Mouse (Mus musculus): ENCODE data around the gene 2010111I01Rik. TPM values are rescaled to one million over a fixed set of nuclear protein-coding genes. Genes with fewer than 3 reads are reported as not detected.

Gene 2010111I01Rik
- total RNA-seq, 2 experiments from 2014 or later, result 80.6 to 90.0 TPM

DNA sequence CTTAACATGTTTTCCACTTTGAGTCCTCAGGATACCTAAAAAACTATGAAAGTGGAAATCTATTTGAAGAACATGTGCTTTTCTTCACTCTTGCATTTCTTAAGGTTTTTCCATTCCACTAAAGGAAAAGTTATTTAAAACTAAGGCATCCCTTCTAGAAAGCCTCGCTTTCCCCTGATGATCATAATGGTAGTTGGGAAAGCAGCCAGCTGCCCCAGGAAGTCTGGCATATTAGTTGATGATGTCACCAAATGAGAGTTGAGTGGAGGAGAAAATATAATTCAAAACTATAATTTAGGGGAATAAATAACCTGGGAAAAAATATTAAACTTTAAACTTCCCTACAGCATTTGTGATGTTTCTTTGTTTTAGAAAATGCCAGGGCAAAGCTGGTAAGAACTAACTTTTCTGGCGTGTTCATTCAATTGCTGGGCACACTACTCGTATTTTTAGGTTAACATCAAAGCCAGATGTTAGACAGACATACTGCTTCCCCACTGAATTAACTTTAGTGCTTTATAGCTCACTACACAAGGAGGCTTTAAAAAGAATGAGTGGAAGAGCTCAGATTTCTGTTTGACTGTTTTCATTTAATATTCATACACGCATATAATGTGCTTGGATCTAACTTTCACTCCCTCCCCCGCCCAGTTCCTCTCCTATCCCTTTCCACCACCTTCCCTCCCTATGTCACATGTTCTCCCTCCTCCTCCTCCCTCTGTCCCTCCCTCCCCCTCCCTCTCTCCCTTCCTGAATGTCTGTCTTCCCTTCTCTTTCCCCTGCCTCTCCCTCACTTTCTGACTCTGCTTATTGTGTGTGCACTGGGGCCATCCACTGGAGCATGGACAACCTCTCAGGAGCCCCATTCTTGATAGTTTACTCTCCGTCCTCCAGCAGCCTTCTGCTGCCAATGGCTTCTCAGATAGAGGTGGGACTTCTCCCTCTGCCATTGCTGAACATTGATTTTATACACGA lies 58.8 kb downstream of the 2010111I01Rik start:
- no peak for DNase-seq

DNA sequence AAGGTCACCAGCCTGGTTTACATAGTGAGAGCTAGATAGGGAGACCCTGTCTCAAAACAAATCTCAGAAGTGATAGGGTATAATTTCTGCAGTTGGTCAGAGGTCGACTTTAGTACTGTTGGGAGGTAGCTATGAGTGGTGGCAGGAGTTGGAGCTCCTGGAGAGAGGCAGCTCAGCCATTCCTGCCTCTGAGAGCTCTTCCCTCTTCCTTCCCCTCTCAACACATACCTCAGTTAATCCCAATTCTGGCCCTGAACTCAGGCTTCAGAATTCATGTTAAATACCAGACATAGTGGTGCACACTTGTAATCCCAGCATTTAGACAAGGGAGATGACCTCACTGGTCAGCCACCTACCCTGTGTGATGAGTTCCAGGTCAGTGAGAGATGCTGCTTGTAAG lies 65.3 kb downstream of the 2010111I01Rik start:
- DNase-seq, result no peak

DNA sequence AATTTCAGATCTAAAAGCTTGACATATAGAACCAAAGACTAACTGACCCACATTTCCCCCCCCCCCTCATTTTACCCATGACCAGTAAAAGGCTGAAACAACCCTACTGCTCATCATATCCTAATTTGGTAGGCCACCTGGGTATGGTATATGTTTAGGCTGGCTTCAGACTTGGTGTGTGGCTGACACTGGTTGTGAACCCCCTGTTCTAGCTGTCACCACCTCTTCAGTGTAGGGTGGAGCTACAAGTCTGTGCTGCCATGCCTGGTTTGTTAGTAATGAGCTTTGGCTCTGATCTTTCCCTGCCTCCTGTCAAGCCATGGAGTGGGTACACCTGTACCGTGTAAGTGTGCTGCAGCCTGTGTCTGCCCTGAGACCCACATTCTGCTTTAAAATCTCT lies 66.6 kb downstream of the 2010111I01Rik start:
- DNase-seq, result no peak

DNA sequence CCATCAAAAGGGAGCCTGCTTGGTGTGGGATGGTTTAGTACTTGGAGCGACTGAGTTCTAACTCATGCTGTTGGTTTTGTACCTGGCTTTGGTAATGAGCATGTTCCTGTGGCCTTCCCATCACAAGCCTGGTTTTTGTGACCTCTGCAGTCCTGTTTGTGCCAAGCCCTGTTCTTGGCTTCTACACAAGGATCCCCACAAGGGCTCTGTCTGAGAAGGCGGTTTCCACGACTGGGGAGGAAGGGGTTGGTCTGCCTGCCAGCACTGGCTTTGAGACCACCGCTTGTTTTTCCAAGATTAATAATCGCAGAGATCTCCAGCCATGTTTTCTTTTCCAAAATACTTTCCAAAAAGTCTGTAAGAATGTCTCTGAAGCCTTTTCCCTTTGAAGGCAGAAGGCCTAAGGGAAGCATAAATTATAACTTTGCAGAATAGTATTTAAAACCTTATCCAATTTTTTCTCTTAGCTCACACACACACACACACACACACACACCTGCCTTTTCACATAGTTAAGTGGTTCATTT lies 67.7 kb downstream of the 2010111I01Rik start:
- no peak for DNase-seq

DNA sequence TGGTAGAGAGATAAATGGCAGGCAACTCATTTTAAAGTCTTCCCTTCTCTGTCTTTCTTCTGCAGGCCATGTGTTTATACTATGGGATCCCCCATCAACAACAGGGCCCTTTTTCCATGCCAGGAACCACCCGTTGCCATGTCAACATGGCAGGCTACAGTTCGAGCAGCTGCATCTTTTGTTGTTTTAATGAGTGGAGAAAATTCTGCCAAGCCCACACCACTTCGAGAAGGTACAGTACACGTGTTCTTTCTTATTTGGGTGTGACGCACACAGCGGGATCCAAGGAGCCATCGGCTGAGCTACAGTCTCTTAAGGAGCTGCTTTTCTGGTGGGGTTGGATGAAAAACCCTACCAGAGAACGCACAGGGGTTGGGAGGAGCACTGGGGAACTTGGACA lies 68.3 kb downstream of the 2010111I01Rik start:
- no peak for DNase-seq

DNA sequence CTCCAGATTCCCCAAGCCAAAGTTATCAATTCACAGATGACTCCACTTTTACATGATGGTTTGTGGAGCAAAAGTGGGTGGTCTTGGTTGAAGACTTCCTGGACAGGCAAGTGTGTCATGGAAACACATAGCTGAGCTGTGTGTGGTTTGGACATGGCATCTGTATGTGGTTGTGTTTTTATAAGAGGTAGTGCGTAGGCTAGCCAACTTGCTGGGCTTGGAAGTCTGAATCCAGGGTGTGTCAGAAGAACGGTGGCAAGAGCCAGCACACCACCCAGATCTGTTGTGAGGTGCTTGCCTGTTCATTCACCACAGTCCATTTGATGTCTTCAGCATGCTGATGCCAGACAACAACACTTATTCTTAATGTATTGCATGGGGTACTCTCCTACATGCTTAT lies 68.7 kb downstream of the 2010111I01Rik start:
- no peak for DNase-seq

DNA sequence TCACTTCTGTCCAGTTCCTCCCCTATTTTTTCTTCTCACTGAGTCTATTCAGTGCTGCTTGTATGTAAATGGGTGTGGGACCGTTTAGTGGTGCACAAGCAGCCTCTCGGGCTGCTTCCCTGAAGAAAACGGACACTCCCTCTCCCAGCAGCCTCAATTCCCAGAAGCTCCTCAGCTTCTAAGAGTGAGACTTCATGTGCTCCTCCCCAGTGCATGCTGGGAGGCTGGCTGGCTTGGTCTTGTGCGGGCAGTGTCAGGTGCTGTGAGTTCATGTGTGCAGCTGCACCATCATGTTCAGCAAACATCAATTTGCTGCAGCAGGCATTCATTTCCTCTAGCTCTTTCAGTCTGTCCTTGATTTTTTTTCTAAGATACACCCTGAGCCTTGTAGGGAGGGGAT lies 70.0 kb downstream of the 2010111I01Rik start:
- no peak for DNase-seq

DNA sequence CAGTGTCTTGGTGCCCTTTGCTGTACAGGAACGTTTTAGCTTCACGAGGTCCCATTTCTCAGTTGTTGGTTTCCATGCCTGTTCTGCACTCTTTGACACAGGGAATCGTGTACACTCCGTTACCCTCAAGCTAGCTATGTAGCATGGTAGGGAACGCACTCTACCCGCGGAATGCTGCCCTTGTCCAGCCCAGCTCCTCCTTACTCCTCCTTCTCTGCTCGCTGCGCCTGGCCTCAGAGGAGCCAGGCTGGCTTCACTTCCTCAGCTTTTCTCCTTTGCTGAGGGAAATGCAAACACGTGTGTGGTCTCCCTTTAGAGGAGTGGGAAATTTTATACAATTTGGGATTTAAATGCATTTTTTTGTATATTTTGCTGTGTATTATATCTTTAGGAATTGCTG lies 73.2 kb downstream of the 2010111I01Rik start:
- DNase-seq, result no peak

DNA sequence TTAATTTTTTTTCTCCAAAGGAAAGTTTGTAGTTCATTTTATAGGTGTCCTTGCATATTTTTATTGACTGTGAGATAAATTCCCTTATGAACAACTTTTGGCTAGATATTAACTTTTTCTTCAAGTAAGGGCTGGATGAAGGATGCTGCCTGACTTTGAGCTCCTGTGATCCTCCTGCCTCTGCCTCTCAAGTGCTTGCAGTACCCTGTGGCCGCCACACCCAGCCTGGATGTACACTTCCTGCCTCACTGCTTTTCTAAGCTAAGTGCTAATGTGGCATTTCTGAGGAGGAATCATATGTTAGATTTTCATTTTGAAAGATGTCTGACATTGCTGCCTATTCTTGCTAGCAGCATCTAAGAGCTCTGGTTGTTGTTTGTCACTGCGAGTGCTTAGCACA lies 73.7 kb downstream of the 2010111I01Rik start:
- no peak for DNase-seq

DNA sequence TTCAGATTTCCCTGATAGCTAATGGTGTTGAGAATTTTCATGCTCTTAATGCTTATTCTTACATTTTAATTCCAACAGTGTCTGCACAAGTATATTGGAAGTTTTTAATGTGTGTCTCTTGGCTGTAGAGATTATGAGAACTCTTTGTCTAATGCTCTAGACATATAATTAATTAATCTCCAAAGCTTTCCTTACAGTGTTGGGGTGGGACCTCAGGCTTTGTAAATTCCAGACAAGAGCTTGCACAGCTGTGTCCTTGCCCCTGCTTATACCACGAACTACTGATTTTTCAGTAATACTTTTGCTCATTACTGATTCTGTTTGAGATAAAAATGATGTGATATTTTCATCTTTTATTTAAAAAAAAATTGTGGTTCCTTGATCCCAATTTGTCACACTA lies 74.2 kb downstream of the 2010111I01Rik start:
- DNase-seq, result no peak

DNA sequence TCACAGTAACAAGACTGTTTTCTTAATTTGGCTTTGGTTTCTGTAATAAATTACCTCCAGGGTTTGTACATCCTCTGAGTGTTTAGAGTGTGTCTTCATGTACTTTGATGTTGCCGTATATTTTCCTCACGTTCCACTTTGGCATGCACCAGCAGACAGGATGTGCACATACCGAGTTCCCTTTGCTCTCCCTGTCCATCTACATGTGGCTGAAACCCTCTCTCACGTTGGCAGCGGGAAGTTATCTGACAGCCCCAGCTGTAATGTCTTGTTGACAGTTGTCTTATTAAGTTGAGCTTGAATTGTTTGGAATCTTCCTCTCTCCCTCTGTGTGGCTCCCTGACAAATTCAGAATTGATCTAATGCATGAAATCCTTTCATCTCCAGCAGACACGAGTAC lies 74.6 kb downstream of the 2010111I01Rik start:
- DNase-seq, result no peak

DNA sequence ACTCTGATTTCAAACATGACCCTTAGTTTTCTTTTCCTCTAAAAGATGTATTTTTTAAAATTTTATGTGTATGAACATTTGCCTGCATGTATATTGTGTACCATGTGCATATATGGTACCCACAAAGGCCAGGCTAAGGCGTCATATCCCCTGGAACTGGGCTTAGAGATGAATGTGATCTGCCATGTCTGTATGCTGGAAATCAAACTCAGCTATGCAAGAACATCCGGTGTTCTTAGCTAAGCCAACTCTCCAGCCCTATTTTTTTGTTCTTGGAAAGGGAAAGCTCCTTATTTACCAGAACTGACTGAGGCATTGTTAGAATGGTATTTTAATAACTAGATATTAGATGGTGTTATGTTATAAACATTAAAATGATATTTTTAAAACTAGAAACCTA lies 75.2 kb downstream of the 2010111I01Rik start:
- no peak for DNase-seq

DNA sequence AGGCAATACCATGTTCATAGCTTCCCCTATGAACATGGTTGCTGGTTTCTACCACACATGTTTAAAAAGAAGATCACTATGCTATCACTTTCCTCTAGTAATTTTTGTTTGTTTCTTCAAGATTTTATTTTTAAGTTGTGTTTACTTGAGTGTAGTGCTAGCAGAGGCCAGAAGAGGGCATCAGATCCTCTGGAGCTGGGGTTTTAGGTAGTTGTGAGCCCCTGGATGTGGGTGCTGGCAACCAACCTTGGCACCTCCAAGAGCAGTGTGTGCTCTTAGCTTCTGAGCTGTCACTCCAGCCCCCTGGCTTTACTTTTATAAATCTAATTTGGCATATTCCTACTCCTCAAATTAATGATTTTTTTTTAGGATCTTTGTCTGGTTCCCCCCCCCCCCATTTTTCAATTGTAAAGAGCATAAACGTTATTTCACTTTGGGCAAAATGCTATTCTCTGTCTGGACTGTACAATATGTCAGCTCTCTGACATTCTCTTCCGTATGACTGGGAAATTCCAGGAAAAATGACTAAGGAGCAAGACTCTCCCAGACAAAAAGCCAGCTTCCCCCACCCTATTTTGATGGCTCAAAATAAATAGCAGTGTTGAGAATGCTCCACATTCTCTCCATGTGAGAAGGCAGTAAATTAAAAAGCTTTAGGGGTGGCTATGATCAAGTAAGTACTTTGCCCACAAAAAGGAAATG lies 81.0 kb downstream of the 2010111I01Rik start:
- DNase-seq, result no peak

DNA sequence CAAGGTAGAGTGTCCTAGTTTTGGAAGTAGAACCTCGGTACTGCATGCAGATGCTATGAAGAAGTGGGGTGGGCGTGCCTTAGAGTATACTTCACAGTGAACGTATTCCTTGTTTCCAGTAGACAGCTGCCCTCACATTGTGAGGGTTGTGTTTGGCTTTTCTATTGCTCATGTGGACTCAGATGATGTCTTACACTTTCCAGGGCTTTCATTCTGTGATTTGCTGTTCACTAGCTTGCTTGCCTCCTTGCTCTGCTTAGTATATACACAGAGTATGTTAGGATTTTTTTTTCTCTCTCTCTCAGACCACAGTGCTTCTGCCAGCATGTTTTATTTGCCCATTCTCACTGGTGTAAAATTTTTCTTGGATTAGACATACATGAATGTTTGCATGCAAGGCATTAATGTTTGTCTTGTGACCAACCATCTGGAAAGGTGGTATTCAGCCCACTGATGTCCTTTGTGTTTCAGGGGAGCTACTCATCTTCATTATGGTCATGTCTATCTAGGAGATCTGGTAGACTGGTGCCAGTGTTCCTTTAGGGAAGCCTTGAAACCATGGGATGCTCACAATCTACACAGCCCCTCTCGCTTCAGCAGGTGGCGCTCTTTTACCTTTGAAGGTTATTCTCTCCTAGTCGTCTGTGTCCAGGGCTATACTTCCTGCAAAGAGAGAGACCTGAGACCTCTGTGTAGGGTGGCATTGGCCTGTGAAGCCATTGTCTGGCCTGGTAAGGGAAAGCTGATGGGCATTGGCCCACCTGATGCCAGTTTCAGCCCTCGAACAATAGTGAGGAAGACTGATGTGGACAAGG lies 81.7 kb downstream of the 2010111I01Rik start:
- DNase-seq, result peak; percentile 76 to 86

DNA sequence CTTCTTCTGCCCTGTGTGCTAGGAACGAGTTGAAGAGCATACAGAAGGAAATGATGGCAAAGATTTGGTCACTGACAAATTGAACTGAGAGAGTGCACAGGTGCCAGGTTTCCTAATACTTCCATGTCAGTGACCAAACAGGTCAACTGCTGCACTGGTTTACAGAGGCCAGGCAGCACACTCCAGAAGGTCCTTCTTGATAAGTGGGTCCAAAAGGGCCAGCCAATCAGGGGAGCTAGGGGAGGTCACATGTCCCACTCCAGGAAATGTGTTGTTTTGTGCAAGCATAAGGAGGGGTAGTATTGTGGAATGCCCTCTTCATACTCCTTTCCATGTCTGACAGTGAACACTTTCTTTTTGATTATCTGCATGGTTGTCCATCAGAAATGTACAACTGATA lies 99.0 kb downstream of the 2010111I01Rik start:
- DNase-seq, result no peak

DNA sequence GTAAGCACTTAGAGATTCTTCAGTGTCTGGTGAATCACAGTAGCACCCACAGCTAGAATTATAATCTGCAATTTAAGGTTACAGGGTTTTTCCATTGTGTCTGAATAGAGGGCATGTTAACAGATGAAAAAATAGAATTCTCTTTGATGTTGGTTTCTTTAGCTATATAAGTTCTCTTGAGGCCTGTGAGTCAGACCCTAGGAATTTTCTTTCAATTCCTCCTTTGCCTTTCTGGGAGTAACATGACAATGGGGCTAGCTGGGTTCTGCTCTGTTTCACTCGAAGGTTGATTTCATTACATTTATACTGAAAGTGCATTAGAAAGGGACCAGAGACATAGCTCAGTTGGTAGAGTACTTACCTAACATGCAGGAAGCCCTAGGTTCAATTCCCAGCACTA lies 101.9 kb downstream of the 2010111I01Rik start:
- DNase-seq, result no peak

DNA sequence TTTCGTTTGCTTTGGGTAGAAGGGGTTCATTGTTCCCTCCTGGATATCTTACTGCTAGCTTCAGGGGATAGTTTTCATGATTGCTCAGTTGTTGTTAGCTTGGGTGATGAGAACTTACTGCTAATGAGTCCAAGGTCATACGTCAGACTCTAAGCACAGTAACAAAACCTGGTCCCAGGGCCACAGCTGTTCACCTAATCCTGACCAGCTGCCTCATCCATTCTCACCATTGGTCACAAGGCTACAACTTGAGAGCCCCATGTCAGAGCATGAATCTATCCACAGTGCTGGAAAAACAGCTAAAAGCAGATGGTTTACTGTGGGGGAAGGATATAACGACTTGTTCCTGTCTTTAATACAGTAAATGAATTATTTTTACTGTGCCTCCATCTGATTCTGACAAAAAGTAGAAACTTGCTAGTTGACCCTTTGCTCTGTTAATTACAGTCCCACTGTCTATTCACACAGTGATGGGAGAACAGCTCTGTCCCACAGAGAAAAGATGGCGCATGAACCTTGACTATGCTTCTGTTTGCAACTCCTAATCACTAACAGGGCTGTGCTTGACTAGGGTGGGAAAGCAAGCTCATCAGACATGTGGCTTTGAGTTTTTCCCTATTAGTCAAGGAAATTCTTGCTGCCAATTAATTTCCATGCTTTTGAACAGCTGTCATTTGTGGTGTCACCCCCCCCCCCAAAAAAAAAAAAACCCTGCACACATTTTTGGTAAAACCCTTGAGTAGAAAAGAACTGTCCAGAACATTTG lies 103.9 kb downstream of the 2010111I01Rik start:
- no peak for DNase-seq

DNA sequence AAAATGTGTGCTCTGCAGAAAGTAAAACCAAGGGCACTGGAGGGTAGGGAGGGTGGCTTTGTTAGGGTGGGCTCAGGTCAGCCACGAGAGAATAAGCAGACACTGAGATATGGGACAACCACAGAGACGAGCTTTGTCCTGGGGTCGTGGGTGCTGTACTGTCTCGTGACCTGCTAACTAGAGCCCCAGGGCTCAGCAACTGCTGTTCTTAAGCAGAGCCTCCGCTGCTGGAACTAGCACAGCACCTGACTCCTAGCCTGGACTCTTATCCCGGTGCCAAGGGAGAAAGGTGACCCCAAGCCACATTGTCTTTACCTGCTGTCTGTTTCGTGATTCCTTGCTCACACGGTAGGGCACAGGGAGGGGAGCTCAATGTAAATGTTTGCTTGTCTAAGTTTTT lies 107.2 kb downstream of the 2010111I01Rik start:
- DNase-seq, result no peak

DNA sequence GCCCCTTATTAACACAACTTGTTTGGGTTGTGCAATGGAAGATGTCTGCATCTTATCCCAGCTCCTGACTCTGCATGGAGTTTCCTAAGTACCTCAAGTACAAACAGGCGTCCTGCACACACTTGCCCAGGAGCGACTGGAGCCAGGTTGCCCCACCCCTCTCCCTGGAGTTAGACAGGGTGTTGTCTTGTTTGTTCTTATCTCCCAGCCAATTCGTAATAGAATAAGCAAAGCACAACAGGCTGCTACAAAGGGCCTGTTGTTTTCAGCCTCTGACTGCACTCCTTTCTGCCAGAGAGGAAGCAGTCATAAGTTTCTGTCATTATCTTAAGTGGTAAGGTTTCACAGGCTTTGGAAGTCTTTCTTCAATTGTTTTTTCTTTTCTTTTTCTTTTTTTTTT lies 107.7 kb downstream of the 2010111I01Rik start:
- no peak for DNase-seq

DNA sequence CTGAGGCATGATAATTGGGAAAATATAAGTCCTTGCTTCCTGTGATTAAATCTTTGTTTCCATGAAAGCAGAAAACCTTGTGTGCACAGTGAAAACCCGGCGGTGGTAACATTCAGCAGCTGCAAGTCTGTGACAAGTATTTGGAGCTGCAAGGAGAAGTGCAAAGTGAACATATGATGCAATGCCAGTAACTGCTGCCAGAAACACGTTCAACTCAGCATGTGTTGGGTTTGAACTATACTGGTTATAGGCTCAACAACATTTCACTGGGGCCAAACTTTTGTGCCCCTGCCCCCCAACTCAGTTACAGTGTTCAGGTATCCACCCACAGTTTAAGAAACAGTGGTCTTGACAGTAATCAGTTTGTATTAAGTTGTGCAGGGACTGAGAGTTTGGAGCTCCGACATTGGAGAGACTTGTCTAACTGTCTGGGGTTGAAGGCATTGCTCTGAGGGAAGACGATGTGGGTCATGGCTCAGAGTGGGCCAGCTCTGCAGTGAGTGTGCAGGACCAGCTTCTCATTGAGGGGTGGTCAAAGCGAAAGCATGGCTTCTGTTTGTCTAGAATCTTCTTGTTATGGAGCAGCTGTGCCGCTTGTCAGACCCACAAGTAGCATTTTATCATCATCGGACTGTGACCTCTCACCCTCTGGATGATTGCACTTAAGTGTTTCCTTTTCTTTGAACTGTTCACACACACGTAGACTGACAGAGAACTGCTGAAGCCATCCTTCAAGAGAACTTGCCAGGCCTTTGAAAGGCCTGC lies 109.4 kb downstream of the 2010111I01Rik start:
- DNase-seq, result no peak

DNA sequence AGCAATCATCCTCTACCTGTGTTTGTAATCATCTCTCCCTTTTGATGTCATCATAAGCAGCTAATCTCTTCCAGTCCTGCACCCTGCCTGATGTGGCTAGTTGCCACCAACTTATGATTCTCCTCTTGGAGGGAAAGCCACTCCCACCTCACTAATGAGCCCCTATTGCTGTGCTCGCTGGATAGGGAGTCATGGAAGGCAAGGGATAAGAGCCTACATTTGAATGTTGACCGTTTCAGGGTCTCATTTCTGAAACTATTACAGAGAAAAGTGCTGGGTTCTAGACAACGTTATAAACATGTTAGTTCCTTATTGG lies 109.9 kb downstream of the 2010111I01Rik start:
- DNase-seq, result no peak
